Mouse (Mus musculus) right cerebral cortex, adult 18-20 months (tissue): ENCODE results near the gene Herc2.
"Not testable (repeated sequence)": the region's sequence is repeated elsewhere in the genome, so short reads cannot be mapped to it uniquely, and the experiment has no call there.

Source experiments
- DNase-seq: peaks from one replicate; pipeline ENCODE4 v3.0.0; 2022; ENCODE audit warnings: mixed read lengths

The Herc2 gene

GRCm38 (mm10) chr7:56049831-56050321 is at the start of gene Herc2:
Gene Herc2 (plus strand): TSS chr7:56050196.
- DNase-seq, result peak; percentile 100

DNA sequence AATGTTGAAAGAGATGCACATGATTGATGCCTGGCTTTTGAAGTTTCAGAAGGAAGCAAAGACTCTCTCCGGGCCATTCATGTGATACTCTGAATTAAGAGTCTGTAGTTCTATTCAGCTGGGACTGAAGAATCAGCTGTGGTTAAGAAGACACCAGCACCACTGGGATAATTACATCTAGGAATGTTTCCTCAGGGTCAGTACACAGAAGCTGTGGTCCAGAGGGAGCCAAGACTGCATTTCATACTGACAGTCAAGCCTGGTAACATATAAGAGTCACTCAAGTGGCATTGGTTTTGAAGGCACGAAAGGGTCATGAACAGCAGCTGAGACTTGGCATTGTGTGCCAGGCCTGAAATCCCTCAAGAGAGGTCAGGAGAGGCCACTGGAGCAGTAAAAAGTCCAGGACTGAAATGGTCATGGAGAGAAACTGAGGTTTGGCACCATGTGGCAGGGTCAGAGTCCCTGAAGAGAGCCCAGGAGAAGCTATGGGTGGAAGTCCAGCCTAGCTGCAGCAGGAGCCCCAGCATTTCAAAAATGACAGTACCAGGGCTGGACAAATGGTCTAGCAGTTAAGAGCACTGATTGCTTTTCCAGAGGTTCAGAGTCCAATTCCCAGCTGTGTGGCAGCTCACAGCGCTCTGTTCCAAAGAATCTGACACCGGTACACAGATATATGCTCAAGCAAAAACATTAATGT is 39.5 kb upstream of the Herc2 start:
- DNase-seq, result no peak

- no peak for DNase-seq
These were observed 39.0 kb upstream of the Herc2 start for GRCm38 (mm10) chr7:56011018-56011333.

GRCm38 (mm10) chr7:56013261-56014001 is 36.6 kb upstream of the Herc2 start:
- DNase-seq, result no peak

- DNase-seq, result not testable (repeated sequence)
These were observed 35.8 kb upstream of the Herc2 start for GRCm38 (mm10) chr7:56014002-56014702.

DNA sequence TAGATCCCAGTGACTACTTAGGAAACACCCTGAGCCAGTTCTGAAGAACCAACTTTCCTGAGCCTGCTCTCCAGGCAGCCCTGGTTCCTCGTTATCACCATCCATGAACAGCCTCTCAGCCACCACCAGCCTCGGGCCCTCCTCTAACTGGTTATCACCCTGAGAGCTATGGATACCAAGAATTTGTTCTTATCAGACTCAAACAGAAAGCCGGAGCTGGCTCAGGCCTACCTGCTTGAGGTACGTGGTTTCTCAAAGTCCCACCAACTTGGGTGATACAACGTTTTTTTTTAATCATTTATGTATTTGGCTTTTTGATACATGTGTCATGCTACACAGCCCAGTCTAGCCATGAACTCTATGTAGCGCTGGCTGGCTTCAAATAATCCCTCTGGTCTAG is 34.8 kb upstream of the Herc2 start:
- no peak for DNase-seq

DNA sequence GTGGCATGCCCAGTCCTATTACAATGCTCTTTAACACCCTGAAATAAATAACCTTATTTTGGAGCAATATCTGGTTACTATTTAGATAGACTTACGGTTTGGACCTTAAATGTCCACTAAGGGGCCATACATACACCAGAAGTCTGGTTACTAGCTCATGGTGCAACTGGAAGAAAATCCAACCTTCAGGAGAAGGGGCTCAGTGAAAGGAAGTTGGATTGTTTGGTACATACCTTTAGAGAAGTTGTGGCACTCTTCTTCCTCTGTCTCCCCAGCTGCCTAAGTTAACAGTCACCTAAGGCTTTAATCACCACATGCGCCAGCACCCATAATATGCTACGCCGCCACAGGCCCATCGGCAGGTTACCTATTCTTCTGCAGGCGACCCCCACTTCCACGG is 34.2 kb upstream of the Herc2 start:
- no peak for DNase-seq

DNA sequence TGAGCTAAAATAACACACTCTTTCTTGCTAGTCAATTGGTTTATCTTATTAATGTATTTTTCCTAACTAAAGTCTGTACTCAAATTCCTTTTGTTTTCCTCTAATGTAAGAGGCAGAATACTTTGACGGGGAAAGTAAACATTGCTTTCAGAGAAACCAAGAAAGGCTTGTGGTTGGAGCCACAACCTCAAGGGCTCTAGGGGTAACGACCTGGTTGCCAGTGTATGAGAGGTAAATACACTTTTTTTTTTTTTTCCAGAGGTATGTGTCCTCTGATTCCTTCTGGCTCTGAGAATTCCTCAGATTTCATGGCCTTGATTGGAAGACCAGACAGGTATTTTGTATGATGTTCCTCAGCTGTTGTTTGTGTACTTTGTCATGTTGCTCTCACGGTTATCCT is 32.2 kb upstream of the Herc2 start:
- DNase-seq, result no peak

GRCm38 (mm10) chr7:56018446-56018971 is 31.5 kb upstream of the Herc2 start:
- DNase-seq, result no peak

DNA sequence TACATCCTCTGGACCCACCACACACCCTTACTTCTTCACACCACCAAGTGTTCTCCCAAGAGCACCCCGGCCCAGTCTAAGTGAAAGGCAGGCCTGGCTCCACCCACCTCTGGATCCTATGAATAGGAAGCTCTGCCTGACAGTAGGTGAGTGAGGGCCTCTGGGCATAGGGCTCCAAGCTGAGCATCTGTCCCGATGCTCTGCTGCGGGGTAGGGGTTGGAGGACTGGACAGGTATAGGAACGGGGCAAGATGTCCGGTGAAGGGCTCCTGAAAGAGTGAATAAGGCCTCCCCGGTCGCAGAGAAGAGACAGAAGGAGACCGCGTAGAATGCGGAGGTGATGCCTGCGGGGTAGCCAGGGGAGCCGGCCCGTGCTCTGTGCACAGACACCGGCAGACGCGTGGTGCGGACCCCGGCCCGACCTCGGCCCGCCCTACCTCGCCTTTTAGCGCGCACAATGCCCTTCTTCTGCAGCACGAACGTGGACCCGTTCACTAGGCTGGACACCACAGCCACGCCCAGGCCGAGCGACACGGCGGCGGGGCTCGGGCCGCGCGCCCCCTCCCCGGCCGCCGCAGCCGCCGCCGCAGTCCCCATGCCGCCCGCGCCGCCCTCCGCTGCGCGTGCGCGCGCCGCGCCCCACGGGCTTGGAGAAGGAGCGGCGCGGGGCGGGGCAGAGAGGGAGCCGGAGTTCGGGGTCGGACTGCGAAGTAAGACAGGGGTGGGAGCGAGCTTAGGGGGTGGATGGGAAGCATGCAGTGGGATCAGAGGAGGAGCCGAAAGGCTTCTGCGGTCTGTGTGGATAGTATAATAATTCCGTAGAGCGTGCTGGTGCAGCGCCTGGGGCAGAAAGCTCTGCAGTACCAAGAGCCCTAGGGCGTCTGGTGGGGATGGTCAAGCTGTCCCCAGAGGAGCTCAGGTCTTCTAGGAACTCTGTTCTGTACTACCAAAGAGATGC is 30.7 kb upstream of the Herc2 start:
- DNase-seq, result peak; percentile 71

DNA sequence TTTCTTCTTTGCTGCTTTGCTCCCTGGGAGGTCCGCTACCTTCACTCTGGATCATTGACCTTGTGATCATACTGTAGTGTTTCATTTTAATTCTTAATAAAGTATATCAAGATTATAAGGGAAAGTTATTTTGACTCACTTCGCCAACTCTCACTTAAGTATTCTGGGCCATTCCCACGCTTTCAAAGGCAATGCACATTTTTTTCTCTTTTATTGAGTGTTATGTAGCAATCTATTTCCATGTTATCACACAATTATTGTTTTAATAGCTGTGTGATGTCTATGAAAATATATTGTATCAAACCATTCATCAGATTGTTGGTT is 30.1 kb upstream of the Herc2 start, which contains the start of gene Nipa1:
TSS of gene Nipa1 (minus strand) at position 25 of the 324 bp plus-strand sequence.
- no peak for DNase-seq

- no peak for DNase-seq
These were observed 26.4 kb upstream of the Herc2 start for GRCm38 (mm10) chr7:56023586-56023985.

GRCm38 (mm10) chr7:56042353-56042752 is 7.6 kb upstream of the Herc2 start:
- DNase-seq, result peak; percentile 82

GRCm38 (mm10) chr7:56043577-56044266 is 6.3 kb upstream of the Herc2 start:
- DNase-seq, result no peak

GRCm38 (mm10) chr7:56044267-56044629 is 5.7 kb upstream of the Herc2 start:
- no peak for DNase-seq

DNA sequence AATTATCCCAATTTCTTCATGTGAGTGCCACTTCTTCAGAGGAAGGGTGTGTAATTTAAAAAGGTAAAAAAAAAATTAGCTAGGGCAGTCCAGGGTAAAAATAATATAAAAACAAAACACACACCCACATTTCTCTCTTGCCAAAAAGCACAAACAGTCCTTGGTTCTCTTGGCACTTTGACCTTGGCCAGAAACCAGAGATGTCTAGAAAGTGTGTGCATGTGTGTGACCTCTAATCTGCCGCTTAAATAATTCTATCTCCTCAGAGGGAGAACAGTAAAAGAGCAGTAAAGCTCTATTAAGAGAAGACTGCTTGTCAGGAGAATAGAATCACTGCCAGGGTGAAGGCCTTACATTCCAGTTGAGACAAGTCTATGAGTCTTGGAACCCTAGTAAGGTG is 2.8 kb upstream of the Herc2 start:
- DNase-seq, result no peak

DNA sequence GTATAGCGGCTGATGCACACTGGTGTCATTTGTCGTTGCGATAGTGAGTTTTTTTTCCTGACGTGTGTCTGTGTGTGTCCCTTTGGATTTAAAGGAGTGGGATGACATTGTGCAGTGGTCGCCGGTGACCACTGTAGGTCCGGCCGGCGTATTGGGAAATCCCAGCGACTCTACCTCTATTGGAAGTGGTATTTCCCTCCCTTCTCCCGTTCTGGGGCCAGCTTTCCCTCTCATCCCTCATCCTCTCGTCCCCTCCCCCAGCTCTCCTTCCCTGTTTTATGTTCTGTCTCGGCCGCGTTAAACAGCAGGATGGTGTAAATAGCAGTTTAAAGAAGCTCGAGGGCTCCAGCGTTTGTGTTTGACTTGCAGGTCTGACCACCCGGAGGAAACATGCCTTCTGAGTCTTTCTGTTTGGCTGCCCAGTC is 503 bp downstream of the Herc2 start:
- DNase-seq, result peak; percentile 21

DNA sequence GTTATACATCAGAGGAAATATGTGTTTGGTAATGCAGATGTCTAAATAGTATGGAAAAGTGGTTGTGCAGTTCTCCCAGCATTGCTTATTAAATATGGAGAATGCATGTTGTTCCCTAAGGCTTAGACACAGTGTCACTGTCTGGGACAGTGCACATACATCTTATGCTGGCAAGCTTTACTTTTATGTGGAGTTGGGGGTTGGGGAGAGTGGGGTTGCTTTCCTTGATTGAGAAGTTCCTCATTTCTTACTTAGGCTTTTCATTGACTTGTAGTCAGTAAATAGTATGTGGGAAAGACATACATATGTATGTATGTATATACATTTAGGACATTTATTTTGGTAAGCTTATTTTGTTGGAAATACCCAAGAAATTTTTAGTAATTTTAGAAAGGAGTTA is 3.0 kb downstream of the Herc2 start:
- no peak for DNase-seq

GRCm38 (mm10) chr7:56055338-56055737 is 5.3 kb downstream of the Herc2 start:
- no peak for DNase-seq

GRCm38 (mm10) chr7:56064876-56065275 is 14.9 kb downstream of the Herc2 start:
- no peak for DNase-seq

- no peak for DNase-seq
These were observed 16.1 kb downstream of the Herc2 start for GRCm38 (mm10) chr7:56066136-56066535.

DNA sequence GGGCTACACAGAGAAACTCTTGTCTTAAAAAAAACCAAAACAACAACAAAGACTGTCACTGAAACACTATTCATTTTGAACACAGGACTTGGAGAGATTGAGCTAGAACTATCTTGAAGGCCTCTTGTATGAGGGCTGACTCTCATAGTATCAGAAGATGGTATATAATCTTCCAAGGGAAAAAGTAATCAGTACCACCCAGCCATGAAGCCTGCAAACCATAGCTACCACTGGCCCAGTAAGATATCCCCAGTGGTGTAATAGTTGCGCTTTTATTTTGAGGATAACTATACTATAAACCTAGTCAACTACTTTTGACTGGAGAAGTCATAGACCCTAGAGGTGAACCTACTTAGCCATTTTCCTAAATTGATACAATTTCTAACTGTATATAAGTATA is 16.6 kb downstream of the Herc2 start:
- no peak for DNase-seq
